Mouse (Mus musculus): Measurements from ENCODE around the gene Iffo2.

Iffo2 gene

DNA sequence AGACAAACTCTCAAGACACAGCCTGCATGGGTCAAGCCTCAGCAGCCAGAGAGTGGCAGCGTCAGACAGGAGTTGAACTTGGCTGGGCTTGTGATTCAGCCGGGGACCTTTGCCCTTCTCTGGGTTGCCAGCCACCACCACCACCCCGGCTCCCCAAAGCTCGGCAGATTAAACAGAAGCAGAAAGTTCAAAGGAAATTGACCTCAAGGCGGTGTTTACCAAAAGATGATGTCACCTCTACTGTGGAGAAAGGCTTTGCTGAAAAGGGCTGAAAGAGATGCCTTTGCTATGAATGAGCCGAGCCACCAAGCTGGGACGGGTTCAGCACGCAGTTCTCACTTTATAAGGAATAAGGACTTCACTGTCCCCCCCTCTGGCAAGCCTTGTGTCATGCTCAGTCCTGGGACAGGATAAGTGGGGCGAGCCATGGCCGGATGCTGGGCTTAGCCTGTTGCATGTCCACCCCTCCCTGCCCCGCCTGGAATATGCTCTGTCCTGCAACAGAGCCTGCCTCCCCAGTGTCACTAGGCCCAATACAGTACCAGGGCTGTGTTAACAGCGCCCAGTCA, 4.9 kb downstream of the Iffo2 start:
- DNase-seq = no peak

- no peak for DNase-seq
Observed at GRCm38 (mm10) chr4:139535719-139536118, 5.4 kb downstream of the Iffo2 start.

GRCm38 (mm10) chr4:139536706-139537105, 6.4 kb downstream of the Iffo2 start:
- DNase-seq = no peak

DNA sequence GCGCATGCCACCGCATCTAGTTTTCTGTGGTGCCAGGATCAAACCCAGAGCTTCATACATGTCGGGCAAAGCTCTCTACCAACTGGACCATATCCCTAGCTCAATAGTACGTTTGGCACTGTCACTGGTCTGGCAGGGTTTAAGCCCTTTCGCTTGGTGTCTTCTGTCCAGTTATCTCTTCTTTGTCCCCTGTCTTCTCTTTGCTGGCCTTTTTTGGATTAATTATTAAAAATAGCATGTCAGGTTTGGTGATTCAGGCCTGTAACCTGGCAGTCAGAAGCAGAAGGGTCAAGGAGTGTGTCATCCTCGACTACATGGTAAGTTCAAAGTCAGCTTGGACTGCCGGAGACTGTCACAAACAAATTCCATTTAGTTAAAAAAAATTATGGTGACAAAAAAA, 10.4 kb downstream of the Iffo2 start:
- no peak for DNase-seq

DNA sequence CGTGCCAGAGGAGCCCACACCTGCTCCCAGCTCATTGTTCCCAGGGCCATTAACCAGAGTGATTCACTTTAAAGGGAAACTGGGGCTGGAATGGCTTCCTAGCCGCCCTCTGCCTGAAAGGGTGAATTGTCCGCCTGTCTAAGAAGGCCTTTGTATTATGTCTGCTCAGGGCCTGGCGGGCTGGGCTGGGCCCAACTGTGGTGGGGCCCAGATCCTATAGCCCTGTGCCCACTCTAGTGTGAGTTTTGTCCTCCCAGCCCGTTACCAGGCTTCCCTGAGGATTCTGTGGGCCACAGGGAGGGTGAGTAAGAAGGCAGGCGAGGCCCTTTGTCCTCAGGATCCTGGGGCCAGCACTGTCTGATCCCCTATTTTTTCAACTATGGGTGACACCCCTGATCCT, 15.4 kb downstream of the Iffo2 start:
- DNase-seq = no peak

GRCm38 (mm10) chr4:139549448-139549847, 19.1 kb downstream of the Iffo2 start:
- DNase-seq = no peak

DNA sequence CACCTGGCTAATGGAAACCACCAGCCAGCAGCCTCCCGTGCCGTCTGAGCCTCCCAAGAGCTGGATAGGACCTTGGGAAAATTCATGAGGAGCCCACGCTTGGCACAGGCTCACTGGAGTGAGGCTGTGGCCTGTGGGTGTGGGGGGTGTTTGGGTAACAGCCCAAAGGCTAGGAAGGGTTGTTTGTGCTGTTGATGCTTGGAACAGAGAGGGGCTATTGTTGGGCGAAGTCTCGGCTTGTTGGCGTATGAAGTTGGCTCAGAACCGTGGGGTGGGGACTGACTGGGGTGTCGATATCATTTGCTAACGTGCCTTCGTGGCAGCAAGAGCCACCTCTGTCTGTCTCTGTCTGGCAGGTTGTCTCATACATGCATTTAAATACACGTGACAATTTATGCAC, 24.9 kb downstream of the Iffo2 start:
- DNase-seq = no peak

DNA sequence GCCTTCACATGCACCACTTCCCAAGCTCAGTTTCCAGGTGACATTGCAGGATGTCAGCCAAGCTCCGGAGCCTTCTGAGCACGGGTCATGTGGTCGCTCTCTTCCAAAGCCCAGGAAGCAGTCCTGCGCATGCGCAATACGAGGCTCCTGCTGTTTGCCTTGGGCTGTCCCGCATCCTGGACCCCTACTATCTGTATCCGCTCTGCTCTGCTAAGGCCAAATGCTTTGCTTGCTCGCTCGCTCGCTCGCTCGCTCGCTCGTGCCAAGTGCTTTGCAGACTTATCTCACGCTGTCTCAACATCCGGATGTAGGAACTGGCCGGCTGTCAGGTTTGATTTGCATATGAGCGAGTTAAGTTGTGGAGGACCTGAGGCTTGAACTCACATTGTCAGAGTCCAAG, 25.6 kb downstream of the Iffo2 start:
- no peak for DNase-seq

DNA sequence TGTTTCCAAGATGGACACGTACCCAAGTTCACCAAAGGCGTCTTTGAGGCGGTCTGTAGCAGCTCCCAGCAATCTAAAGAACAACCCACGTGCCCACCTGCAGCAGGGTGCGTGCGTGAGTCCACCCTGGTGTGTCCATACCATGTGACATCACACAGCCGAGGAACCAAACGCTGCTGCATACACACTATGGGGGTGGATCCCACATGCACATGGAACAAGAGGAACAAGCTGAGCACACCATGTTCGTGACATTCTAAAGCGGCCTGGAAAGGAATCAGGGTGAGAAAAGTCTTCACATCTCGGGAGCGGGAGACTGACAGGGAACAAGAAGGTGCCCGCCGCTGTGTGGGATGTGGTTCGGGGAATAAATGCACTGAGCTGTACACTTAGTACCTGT, 38.0 kb downstream of the Iffo2 start:
- no peak for DNase-seq

DNA sequence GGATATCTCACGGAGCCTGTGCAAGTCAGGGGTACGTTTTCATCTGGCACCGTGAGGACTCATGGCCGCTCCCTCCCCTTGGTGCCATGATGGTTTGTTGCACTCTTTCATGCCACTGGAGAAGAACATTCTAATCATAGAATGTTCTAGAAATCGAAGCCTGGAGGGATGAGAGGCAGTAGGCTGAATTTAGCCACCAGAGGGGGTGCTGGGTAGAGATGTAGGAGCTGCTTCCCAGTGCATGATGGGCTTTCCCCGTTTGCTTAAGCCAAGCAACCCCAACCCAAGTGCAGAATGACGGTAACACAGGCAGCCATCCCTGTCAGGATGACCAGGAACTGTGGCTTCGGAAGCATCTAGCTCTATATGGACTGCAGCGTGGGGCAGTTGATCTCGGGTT, 40.4 kb downstream of the Iffo2 start:
- DNase-seq = no peak

- DNase-seq = no peak
Observed at GRCm38 (mm10) chr4:139572928-139573512, 42.7 kb downstream of the Iffo2 start.

- DNase-seq = peak; percentile 99
Observed at GRCm38 (mm10) chr4:139574156-139574798, 43.9 kb downstream of the Iffo2 start.

DNA sequence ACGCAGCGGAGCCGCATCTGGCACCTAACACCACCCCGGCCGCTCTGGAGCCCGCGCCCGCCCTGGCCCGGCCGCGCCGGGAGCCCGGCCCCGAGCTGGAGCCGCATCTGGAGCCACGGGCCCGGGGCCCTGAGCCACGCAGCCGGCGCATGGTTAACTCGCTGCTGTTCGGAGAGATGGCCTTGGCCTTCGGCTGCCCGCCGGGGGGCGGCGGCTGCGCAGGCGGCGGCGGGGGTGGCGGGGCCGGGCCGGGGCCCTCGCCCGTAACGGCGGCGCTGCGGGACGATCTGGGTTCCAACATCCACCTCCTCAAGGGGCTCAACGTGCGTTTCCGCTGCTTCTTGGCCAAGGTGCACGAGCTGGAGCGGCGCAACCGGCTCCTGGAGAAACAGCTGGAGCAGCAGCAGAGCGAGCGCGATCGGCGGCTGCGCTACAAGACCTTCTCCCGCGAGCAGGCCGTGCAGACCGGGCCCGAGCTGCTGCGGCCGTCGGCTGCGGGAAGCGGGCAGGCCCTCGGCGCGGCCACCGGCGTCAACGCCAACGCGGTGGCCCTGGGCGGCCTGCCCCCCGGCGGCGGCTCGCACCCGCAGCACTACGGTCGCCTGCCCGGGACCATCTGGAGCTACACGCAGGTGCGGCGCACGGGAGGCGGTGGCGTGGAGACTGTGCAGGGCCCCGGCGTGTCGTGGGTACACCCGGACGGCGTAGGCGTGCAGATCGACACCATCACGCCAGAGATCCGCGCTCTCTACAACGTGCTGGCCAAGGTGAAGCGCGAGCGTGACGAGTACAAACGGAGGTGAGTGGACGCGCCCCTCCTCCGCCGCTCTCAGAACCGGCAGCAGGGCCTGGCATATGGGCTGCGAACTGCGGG, 44.7 kb downstream of the Iffo2 start:
- DNase-seq = peak; percentile 67

- DNase-seq = no peak
Observed at GRCm38 (mm10) chr4:139575673-139576003, 45.3 kb downstream of the Iffo2 start.

- no peak for DNase-seq
Observed at GRCm38 (mm10) chr4:139576251-139576880, 46.0 kb downstream of the Iffo2 start.

GRCm38 (mm10) chr4:139577006-139577405, 46.7 kb downstream of the Iffo2 start:
- DNase-seq = no peak

DNA sequence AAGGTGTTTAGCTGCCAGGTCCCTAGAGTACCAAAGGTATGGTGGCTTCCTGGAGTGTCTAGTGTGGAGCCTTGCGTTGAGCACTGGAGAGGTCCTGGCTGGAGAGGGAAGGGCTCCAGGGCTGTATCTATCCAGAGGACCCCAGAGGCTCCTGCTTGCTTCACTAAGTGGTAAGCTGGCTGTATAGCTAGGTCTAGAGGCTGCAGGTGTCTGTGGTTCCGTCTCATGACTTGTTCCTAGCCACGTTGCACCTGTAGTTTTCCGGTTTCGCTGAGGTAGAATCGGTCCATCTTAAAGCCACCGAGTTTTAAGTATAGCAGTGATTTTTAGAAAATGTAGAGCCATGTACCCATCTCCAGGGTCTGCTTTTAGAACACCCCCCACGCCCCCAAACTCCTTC, 48.0 kb downstream of the Iffo2 start:
- no peak for DNase-seq

- DNase-seq = no peak
Observed at GRCm38 (mm10) chr4:139579003-139579402, 48.7 kb downstream of the Iffo2 start.

DNA sequence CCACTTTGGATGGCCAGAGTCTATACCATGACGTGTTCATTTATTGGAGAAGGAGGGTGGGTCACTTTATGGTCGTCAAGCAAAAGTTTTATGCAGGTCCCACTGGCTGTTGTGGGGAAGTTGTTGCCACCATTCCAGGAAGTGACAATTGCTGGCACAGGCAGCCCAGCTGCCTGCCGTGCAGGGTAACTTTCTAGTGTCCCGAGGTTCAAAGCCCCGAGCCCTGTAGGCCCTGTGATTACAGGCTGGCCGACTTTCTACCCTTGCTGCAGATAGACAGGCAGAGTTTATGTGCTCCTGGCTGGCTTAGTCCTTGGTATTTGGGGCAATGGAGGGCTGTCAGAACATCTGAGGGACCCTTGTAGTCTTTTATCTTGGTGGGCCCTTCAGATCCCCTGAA, 49.1 kb downstream of the Iffo2 start:
- DNase-seq = no peak

DNA sequence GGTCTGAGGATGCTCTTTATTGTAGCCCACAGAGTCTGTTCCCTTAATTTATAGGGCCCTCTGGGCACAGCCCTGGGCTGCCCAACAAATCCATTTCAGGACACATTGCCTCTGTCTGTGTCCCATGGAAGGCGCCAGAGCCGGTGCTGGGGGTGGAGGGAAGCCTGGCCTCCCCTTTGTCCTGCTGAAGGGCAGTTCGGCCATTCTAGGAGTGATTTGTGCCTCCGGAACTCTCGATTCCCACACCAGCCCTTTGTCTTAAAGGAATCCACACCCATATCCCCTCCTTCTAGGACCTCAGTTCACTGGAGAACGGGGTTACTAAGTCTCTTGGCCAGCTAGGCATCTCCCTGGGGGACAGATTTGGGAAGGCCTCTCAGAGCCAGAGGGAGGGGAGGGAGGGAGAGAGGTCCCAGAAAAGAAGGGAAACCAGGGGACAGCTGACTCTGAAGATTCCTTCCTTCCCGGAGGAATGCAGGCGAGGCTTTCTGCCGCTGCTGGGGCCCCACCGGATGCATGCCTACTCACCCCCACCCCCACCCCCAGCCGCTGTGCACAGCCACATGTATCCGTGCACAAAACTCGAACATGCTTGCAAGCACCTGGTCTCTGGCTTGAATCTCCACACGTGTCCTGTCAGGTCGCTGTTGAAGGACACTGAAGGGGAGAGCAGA, 50.5 kb downstream of the Iffo2 start:
- DNase-seq = no peak

DNA sequence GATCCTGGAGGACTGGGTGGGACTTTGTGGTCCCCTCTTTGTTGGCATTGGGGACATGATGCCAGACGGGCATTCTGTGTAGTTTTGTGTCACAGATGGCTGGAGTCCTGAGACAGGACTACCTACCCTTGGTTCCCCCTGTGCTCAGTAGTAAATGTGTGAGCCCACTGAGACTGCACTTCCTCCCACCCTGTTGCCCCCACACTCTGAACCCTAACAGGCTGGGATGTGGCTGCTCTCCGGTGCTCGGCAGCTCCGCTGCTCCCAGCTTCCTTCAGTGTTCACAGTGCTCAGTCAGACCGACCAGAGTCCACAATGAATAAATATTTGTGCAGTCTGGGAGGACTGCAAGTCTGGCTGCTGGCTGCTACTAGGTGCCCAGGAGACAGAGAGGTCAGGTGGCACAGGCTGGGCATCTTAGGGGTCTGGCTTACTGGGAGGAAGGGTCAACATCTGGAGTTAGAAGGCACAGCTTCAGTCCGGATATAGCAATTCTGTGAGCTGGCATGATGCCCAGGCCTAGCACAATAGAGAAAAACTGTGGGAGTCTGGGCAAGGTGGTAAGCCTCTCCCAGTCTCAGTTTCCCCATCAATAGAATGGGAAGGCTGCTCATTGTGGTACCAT, 51.2 kb downstream of the Iffo2 start:
- no peak for DNase-seq

- DNase-seq = no peak
Observed at GRCm38 (mm10) chr4:139582346-139582745, 52.0 kb downstream of the Iffo2 start.
